Mouse (Mus musculus): ENCODE measurements around the gene Rnase4. TPM values are rescaled to one million over a fixed set of nuclear protein-coding genes. Genes with fewer than 3 reads are reported as not detected.
A peak's percentile ranks its signal among the peaks of the same experiment; 100 is the strongest.

The Rnase4 gene
- polyA plus RNA-seq (2016; fragmentation: Nextera tagmentation; extraction: Ambion mirVana) = 11.5 and 17.5 TPM in 2 replicates

- Histone ChIP-seq H3K27me3 (ENCODE audit: insufficient read depth, poor library complexity, severe bottlenecking) (peaks cover 5% of the 10 kb centered on the region; the same call in 1 of the 2 replicates), H3K4me1 (replicated peaks) (peaks cover 4% of the 10 kb centered on the region; the same call in 1 of the 2 replicates), H3K36me3 (no peaks in the 10 kb centered on the region), H3K9me3 (no peaks in the 10 kb centered on the region), H3K27ac (peak within 1 kb of the TSS; percentile 89), H3K4me3 (peak within 1 kb of the TSS; percentile 69)
- DNase-seq (ENCODE audit: low spot score) = peak; percentile 62
- WGBS = 8% methylated on average over 33 of the region's 33 CpGs
These were observed at the start of gene Rnase4, which contains the start of gene Ang for GRCm38 (mm10) chr14:51090921-51091900. Gene Rnase4 (plus strand): TSS chr14:51091077. Gene Ang (plus strand): TSS chr14:51091150.

- no peaks in the 10 kb centered on the region for H3K4me1 ChIP-seq (replicated peaks)
- H3K4me3 ChIP-seq = no peak within 1 kb of the TSS
- no peaks in the 10 kb centered on the region for H3K9me3 ChIP-seq
- H3K36me3 ChIP-seq = no peaks in the 10 kb centered on the region
- H3K27ac ChIP-seq = no peak within 1 kb of the TSS
- WGBS = 63% methylated on average over 6 of the region's 6 CpGs
- DNase-seq (ENCODE audit: low spot score) = no peak
- no peaks in the 10 kb centered on the region for H3K27me3 ChIP-seq (ENCODE audit: insufficient read depth, poor library complexity, severe bottlenecking)
These were observed 49.1 kb upstream of the Rnase4 start, which contains the start of gene Rnase9 for GRCm38 (mm10) chr14:51041769-51042168. Gene Rnase9 (minus strand): TSS chr14:51041869.

GRCm38 (mm10) chr14:51047846-51048245 is 43.0 kb upstream of the Rnase4 start:
- 0 out of 2 replicates have a peak, but pooled peaks cover 3% of the 10 kb centered on the region for H3K4me1 ChIP-seq (replicated peaks)
- no peaks in the 10 kb centered on the region for H3K9me3 ChIP-seq
- no peak overlapping the region for H3K27ac ChIP-seq
- H3K36me3 ChIP-seq = no peaks in the 10 kb centered on the region
- no peaks in the 10 kb centered on the region for H3K27me3 ChIP-seq (ENCODE audit: insufficient read depth, poor library complexity, severe bottlenecking)
- H3K4me3 ChIP-seq = no peak overlapping the region
- WGBS = 80% methylated on average over 5 of the region's 5 CpGs
- no peak for DNase-seq (ENCODE audit: low spot score)

GRCm38 (mm10) chr14:51050063-51050462 is 40.8 kb upstream of the Rnase4 start, which contains the start of gene Rnase11:
Gene Rnase11 (minus strand): TSS chr14:51050163.
- H3K9me3 ChIP-seq = no peaks in the 10 kb centered on the region
- 80% methylated on average over 2 of the region's 2 CpGs for WGBS
- peaks cover 15% of the 10 kb centered on the region for H3K4me1 ChIP-seq (replicated peaks)
- no peak within 1 kb of the TSS for H3K27ac ChIP-seq
- no peaks in the 10 kb centered on the region for H3K36me3 ChIP-seq
- no peak for DNase-seq (ENCODE audit: low spot score)
- no peaks in the 10 kb centered on the region for H3K27me3 ChIP-seq (ENCODE audit: insufficient read depth, poor library complexity, severe bottlenecking)
- H3K4me3 ChIP-seq = no peak within 1 kb of the TSS

- Histone ChIP-seq H3K4me3 (no peak overlapping the region), H3K27ac (no peak overlapping the region), H3K4me1 (replicated peaks) (peaks cover 15% of the 10 kb centered on the region), H3K27me3 (ENCODE audit: insufficient read depth, poor library complexity, severe bottlenecking) (no peaks in the 10 kb centered on the region), H3K36me3 (no peaks in the 10 kb centered on the region), H3K9me3 (no peaks in the 10 kb centered on the region)
- WGBS = 65% methylated on average over 5 of the region's 5 CpGs
- no peak for DNase-seq (ENCODE audit: low spot score)
These were observed 38.9 kb upstream of the Rnase4 start for GRCm38 (mm10) chr14:51051941-51052340.

- peaks cover 15% of the 10 kb centered on the region for H3K4me1 ChIP-seq (replicated peaks)
- no peaks in the 10 kb centered on the region for H3K27me3 ChIP-seq (ENCODE audit: insufficient read depth, poor library complexity, severe bottlenecking)
- H3K4me3 ChIP-seq = no peak overlapping the region
- H3K36me3 ChIP-seq = no peaks in the 10 kb centered on the region
- WGBS = 71% methylated on average over 5 of the region's 5 CpGs
- H3K9me3 ChIP-seq = no peaks in the 10 kb centered on the region
- no peak overlapping the region for H3K27ac ChIP-seq
- DNase-seq (ENCODE audit: low spot score) = no peak
These were observed 37.7 kb upstream of the Rnase4 start for GRCm38 (mm10) chr14:51053176-51053575.

- DNase-seq (ENCODE audit: low spot score) = no peak
- 41% methylated on average over 13 of the region's 13 CpGs for WGBS
- H3K4me1 ChIP-seq (replicated peaks) = peaks cover 15% of the 10 kb centered on the region
- H3K9me3 ChIP-seq = no peaks in the 10 kb centered on the region
- no peak overlapping the region for H3K4me3 ChIP-seq
- H3K27me3 ChIP-seq (ENCODE audit: insufficient read depth, poor library complexity, severe bottlenecking) = no peaks in the 10 kb centered on the region
- H3K36me3 ChIP-seq = no peaks in the 10 kb centered on the region
- H3K27ac ChIP-seq = peak overlapping the region; percentile 75
These were observed 36.3 kb upstream of the Rnase4 start for GRCm38 (mm10) chr14:51054243-51055237.

GRCm38 (mm10) chr14:51057401-51057831 is 33.5 kb upstream of the Rnase4 start, which contains the start of gene Rnase12:
Gene Rnase12 (minus strand): TSS chr14:51057661.
- Histone ChIP-seq H3K27ac (no peak within 1 kb of the TSS), H3K4me3 (no peak within 1 kb of the TSS), H3K4me1 (replicated peaks) (peaks cover 15% of the 10 kb centered on the region), H3K36me3 (no peaks in the 10 kb centered on the region), H3K27me3 (ENCODE audit: insufficient read depth, poor library complexity, severe bottlenecking) (no peaks in the 10 kb centered on the region), H3K9me3 (no peaks in the 10 kb centered on the region)
- DNase-seq (ENCODE audit: low spot score) = no peak
- WGBS = 81% methylated on average over 9 of the region's 9 CpGs

- Histone ChIP-seq H3K36me3 (no peaks in the 10 kb centered on the region), H3K4me3 (no peak overlapping the region), H3K27ac (no peak overlapping the region), H3K27me3 (ENCODE audit: insufficient read depth, poor library complexity, severe bottlenecking) (no peaks in the 10 kb centered on the region), H3K4me1 (replicated peaks) (0 out of 2 replicates have a peak, but pooled peaks cover 7% of the 10 kb centered on the region), H3K9me3 (no peaks in the 10 kb centered on the region)
- 94% methylated on average over 5 of the region's 5 CpGs for WGBS
- no peak for DNase-seq (ENCODE audit: low spot score)
These were observed 30.1 kb upstream of the Rnase4 start for GRCm38 (mm10) chr14:51060761-51061160.

GRCm38 (mm10) chr14:51068956-51069355 is 21.9 kb upstream of the Rnase4 start:
- WGBS = 90% methylated on average over 5 of the region's 5 CpGs
- Histone ChIP-seq H3K9me3 (no peaks in the 10 kb centered on the region), H3K4me1 (replicated peaks) (peaks cover 8% of the 10 kb centered on the region)

GRCm38 (mm10) chr14:51069617-51070016 is 21.3 kb upstream of the Rnase4 start:
- DNase-seq (ENCODE audit: low spot score) = no peak
- 95% methylated on average over 2 of the region's 2 CpGs for whole genome bisulfite sequencing
- H3K27ac ChIP-seq = no peak overlapping the region

More at GRCm38 (mm10) chr14:51068956-51069355, 21.9 kb upstream of the Rnase4 start:
- DNase-seq (ENCODE audit: low spot score) = no peak
- H3K4me3 ChIP-seq = no peak overlapping the region
- H3K36me3 ChIP-seq = no peaks in the 10 kb centered on the region
- H3K27ac ChIP-seq = no peak overlapping the region
- H3K27me3 ChIP-seq (ENCODE audit: insufficient read depth, poor library complexity, severe bottlenecking) = no peaks in the 10 kb centered on the region

GRCm38 (mm10) chr14:51074335-51074734 is 16.5 kb upstream of the Rnase4 start, which contains the start of gene Olfr750:
Gene Olfr750 (minus strand): TSS chr14:51074435.
- no peak within 1 kb of the TSS for H3K4me3 ChIP-seq
- no peak within 1 kb of the TSS for H3K27ac ChIP-seq
- H3K27me3 ChIP-seq (ENCODE audit: insufficient read depth, poor library complexity, severe bottlenecking) = no peaks in the 10 kb centered on the region
- H3K36me3 ChIP-seq = no peaks in the 10 kb centered on the region
- H3K9me3 ChIP-seq = no peaks in the 10 kb centered on the region
- H3K4me1 ChIP-seq (replicated peaks) = no peaks in the 10 kb centered on the region
- no peak for DNase-seq (ENCODE audit: low spot score)
- 87% methylated on average over 3 of the region's 3 CpGs for WGBS

More at GRCm38 (mm10) chr14:51069617-51070016, 21.3 kb upstream of the Rnase4 start:
- Histone ChIP-seq H3K4me3 (no peak overlapping the region), H3K36me3 (no peaks in the 10 kb centered on the region), H3K9me3 (no peaks in the 10 kb centered on the region), H3K27me3 (ENCODE audit: insufficient read depth, poor library complexity, severe bottlenecking) (no peaks in the 10 kb centered on the region), H3K4me1 (replicated peaks) (peaks cover 8% of the 10 kb centered on the region)
